Mouse (Mus musculus): ENCODE results near the gene Rnf13. TPM values are rescaled to one million over a fixed set of nuclear protein-coding genes. Genes with fewer than 3 reads are reported as not detected.

The Rnf13 gene
- polyA plus RNA-seq (2015; fragmentation: Illumina TruSeq; extraction: RNeasy Lipid Tissue Mini Kit (QIAGEN cat#74804); ENCODE audit: insufficient read depth, low replicate concordance) = 91.6 TPM

GRCm38 (mm10) chr3:57735511-57736370, at the start of gene Rnf13:
Rnf13 (plus strand) TSS chr3:57736062.

GRCm38 (mm10) chr3:57692719-57693118, 43.1 kb upstream of the Rnf13 start, which contains the start of gene Ankub1:
Ankub1 (minus strand) TSS chr3:57692799.

GRCm38 (mm10) chr3:57847760-57848185, 111.9 kb downstream of the Rnf13 start, which contains the start of gene Pfn2:
Pfn2 (minus strand) TSS chr3:57848079.

Other genes starting within 250 kb of the Rnf13 start
- 10.6 TPM for gene Wwtr1, start 160.2 kb upstream of the Rnf13 start, polyA plus RNA-seq (2015; fragmentation: Illumina TruSeq; extraction: RNeasy Lipid Tissue Mini Kit (QIAGEN cat#74804); ENCODE audit: insufficient read depth, low replicate concordance)
- 46.0 TPM for gene Commd2, start 84.3 kb upstream of the Rnf13 start, polyA plus RNA-seq (2015; fragmentation: Illumina TruSeq; extraction: RNeasy Lipid Tissue Mini Kit (QIAGEN cat#74804); ENCODE audit: insufficient read depth, low replicate concordance)
- 0.46 TPM for gene Ankub1, start 43.3 kb upstream of the Rnf13 start, polyA plus RNA-seq (2015; fragmentation: Illumina TruSeq; extraction: RNeasy Lipid Tissue Mini Kit (QIAGEN cat#74804); ENCODE audit: insufficient read depth, low replicate concordance)
- gene Pfn2, start 112.0 kb downstream of the Rnf13 start, polyA plus RNA-seq (2015; fragmentation: Illumina TruSeq; extraction: RNeasy Lipid Tissue Mini Kit (QIAGEN cat#74804); ENCODE audit: insufficient read depth, low replicate concordance) = 9.4 TPM

Data from spleen, adult 10 weeks (tissue).